Comparison of ENCODE assay signal across 31 mouse cellular contexts in genomic region chr13:99095006-99095405, GRCm38 (mm10).
"Had no signal": no experiment of that assay in that cellular context is flagged by ENCODE, and none has a peak within 500 bp of the region (broad histone marks: within the 10 kb centered on the region; RNA-seq: fewer than 3 reads in every experiment).

No protein-coding gene starts in this region.

- H3K9ac ChIP-seq: limb, embryonic 12.5 days; limb, embryonic 13.5 days; limb, embryonic 15.5 days; liver, embryonic 12.5 days; liver, embryonic 13.5 days; liver, embryonic 14.5 days; liver, embryonic 15.5 days; liver, postnatal 0 days; lung, embryonic 14.5 days; lung, embryonic 15.5 days; midbrain, embryonic 12.5 days; midbrain, embryonic 13.5 days; neural tube, embryonic 12.5 days had no signal

- DNase-seq: left cerebral cortex, postnatal 4 days; liver; liver, embryonic 13.5 days; liver, postnatal 0 days; lung, adult 18-20 months; lung, adult 2 months; lung, embryonic 14.5 days; lung, postnatal 10 days; lung, postnatal 14 days; lung, postnatal 36 days; lung, postnatal 4 days; midbrain, embryonic 14.5 days had no signal

- ATAC-seq: liver, embryonic 12.5 days; liver, postnatal 0 days; lung, postnatal 0 days; midbrain, embryonic 13.5 days; midbrain, embryonic 16.5 days had no signal

- H3K27ac ChIP-seq: left cerebral cortex, adult 2 months; limb, embryonic 10.5 days; limb, embryonic 12.5 days; limb, embryonic 13.5 days; limb, embryonic 15.5 days; liver, embryonic 12.5 days; liver, embryonic 13.5 days; liver, embryonic 14.5 days; liver, embryonic 15.5 days; lung, embryonic 15.5 days; macrophage; midbrain, embryonic 10.5 days; midbrain, embryonic 12.5 days; midbrain, embryonic 13.5 days; neural tube, embryonic 12.5 days had no signal

- H3K36me3 ChIP-seq: limb, embryonic 10.5 days; limb, embryonic 12.5 days; limb, embryonic 13.5 days; limb, embryonic 15.5 days; liver, embryonic 12.5 days; liver, embryonic 13.5 days; liver, embryonic 15.5 days; lung, embryonic 15.5 days; midbrain, embryonic 10.5 days; midbrain, embryonic 12.5 days; midbrain, embryonic 13.5 days; neural tube, embryonic 12.5 days had no signal

- H3K27me3 ChIP-seq: limb, embryonic 12.5 days; limb, embryonic 13.5 days; limb, embryonic 15.5 days; liver, embryonic 12.5 days; liver, embryonic 13.5 days; lung, embryonic 15.5 days; midbrain, embryonic 12.5 days; neural tube, embryonic 12.5 days had no signal

- H3K4me2 ChIP-seq: limb, embryonic 12.5 days; limb, embryonic 13.5 days; limb, embryonic 15.5 days; liver, embryonic 11.5 days; liver, embryonic 12.5 days; liver, embryonic 13.5 days; liver, embryonic 15.5 days; lung, embryonic 14.5 days; lung, embryonic 15.5 days; midbrain, embryonic 12.5 days; midbrain, embryonic 13.5 days; neural tube, embryonic 12.5 days had no signal

- H3K4me3 ChIP-seq: left cerebral cortex, adult 2 months; limb, embryonic 10.5 days; limb, embryonic 12.5 days; limb, embryonic 13.5 days; limb, embryonic 15.5 days; liver, embryonic 12.5 days; liver, embryonic 13.5 days; liver, embryonic 15.5 days; lung, embryonic 15.5 days; megakaryocyte, embryonic 14.5 days; midbrain, embryonic 10.5 days; midbrain, embryonic 12.5 days; midbrain, embryonic 13.5 days; myocyte; neural tube, embryonic 12.5 days had no signal

- H3K9me3 ChIP-seq: limb, embryonic 10.5 days; limb, embryonic 12.5 days; limb, embryonic 13.5 days; limb, embryonic 15.5 days; liver, embryonic 12.5 days; liver, embryonic 13.5 days; liver, embryonic 15.5 days; lung, embryonic 15.5 days; midbrain, embryonic 10.5 days; midbrain, embryonic 12.5 days; midbrain, embryonic 13.5 days; neural tube, embryonic 12.5 days had no signal
